Mouse (Mus musculus): Measurements from ENCODE around the gene Olfr65. TPM values are rescaled to one million over a fixed set of nuclear protein-coding genes. Genes with fewer than 3 reads are reported as not detected.

The Olfr65 gene
- not detected in 2 replicates for polyA plus RNA-seq (2015; fragmentation: Nextera tagmentation; extraction: Ambion mirVana)

DNA sequence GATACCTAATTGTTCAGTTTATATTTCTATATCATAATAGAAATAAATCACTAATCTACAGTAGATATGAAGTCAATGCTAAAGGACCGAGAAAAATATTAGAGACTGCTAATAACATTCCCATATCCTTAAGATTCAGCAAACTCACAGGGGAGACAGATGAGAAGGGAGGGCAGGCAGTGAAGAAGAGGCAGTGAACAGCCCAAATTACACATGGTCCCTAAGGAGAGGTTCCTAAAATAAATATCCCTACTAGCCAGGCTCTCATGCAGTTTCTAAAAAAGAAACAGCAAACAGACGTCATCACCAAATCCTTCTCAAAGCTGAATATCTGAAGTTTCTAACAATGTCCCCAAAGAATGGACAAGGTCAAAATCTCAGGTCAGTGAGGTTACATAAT is at the start of gene Olfr65:
Gene Olfr65 (plus strand): TSS at position 301 of the 400 bp plus-strand sequence.
- Histone ChIP-seq H3K9ac (no peak within 1 kb of the TSS), H3K9me3 (no peaks in the 10 kb centered on the region), H3K27ac (replicated peaks) (no peak within 1 kb of the TSS), H3K4me3 (no peak within 1 kb of the TSS), H3K4me2 (no peak within 1 kb of the TSS), H3K27me3 (replicated peaks) (peaks cover 4% of the 10 kb centered on the region; the same call in 1 of the 2 replicates), H3K4me1 (no peaks in the 10 kb centered on the region), H3K36me3 (no peaks in the 10 kb centered on the region)
- 64% methylated on average over 2 of the region's 2 CpGs for WGBS
- ATAC-seq (ENCODE audit: extremely low read depth, insufficient number of reproducible peaks, low FRiP score, low TSS enrichment) = no peak

- no peak for ATAC-seq (ENCODE audit: extremely low read depth, insufficient number of reproducible peaks, low FRiP score, low TSS enrichment)
- no peaks in the 10 kb centered on the region for H3K9me3 ChIP-seq
- peak overlapping the region; percentile 28; the same call in 1 of the 2 replicates for H3K27ac ChIP-seq (replicated peaks)
- no peak overlapping the region for H3K4me3 ChIP-seq
- H3K27me3 ChIP-seq (replicated peaks) = no peaks in the 10 kb centered on the region
- H3K4me2 ChIP-seq = peak overlapping the region; percentile 9; the same call in 1 of the 2 replicates
- H3K9ac ChIP-seq = no peak overlapping the region
- H3K4me1 ChIP-seq = 0 out of 2 replicates have a peak, but pooled peaks cover 7% of the 10 kb centered on the region
- WGBS = 58% methylated on average over 1 of the region's 1 CpGs
- H3K36me3 ChIP-seq = no peaks in the 10 kb centered on the region
These were observed 48.6 kb upstream of the Olfr65 start for GRCm38 (mm10) chr7:103854669-103855068.

GRCm38 (mm10) chr7:103859076-103859475 is 44.2 kb upstream of the Olfr65 start:
- Histone ChIP-seq H3K4me3 (no peak overlapping the region), H3K9ac (no peak overlapping the region), H3K27me3 (replicated peaks) (no peaks in the 10 kb centered on the region), H3K9me3 (no peaks in the 10 kb centered on the region), H3K4me1 (0 out of 2 replicates have a peak, but pooled peaks cover 10% of the 10 kb centered on the region), H3K27ac (replicated peaks) (peak overlapping the region; percentile 61), H3K4me2 (peak overlapping the region; percentile 22; the same call in 1 of the 2 replicates), H3K36me3 (no peaks in the 10 kb centered on the region)
- peak; percentile 87 for ATAC-seq (ENCODE audit: extremely low read depth, insufficient number of reproducible peaks, low FRiP score, low TSS enrichment)
- 10% methylated on average over 2 of the region's 2 CpGs for WGBS

DNA sequence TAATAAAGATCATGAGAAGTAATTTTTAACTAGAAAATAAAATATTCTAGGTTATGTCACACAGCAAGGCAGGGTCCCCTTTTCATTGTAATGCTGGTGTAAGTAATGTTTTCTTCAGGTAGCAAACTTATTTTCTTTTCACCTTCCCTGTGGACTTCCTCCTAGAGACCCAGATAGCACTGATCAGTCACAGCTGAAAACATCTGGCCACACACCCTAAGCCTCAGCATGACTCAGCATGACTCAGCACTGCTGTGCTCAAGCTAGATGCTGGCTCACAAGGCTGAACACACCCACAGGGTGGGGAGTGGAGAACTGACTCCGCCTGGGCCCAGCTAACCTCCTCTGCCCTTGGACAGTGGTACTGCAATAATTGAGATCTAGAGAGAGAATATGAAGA is 42.4 kb upstream of the Olfr65 start:
- 52% methylated on average over 1 of the region's 1 CpGs for WGBS
- Histone ChIP-seq H3K9ac (no peak overlapping the region), H3K4me3 (no peak overlapping the region), H3K4me2 (no peak overlapping the region), H3K36me3 (no peaks in the 10 kb centered on the region), H3K9me3 (no peaks in the 10 kb centered on the region), H3K27me3 (replicated peaks) (no peaks in the 10 kb centered on the region), H3K27ac (replicated peaks) (peak overlapping the region; percentile 64; the same call in 1 of the 2 replicates), H3K4me1 (0 out of 2 replicates have a peak, but pooled peaks cover 10% of the 10 kb centered on the region)
- ATAC-seq (ENCODE audit: extremely low read depth, insufficient number of reproducible peaks, low FRiP score, low TSS enrichment) = peak; percentile 91

DNA sequence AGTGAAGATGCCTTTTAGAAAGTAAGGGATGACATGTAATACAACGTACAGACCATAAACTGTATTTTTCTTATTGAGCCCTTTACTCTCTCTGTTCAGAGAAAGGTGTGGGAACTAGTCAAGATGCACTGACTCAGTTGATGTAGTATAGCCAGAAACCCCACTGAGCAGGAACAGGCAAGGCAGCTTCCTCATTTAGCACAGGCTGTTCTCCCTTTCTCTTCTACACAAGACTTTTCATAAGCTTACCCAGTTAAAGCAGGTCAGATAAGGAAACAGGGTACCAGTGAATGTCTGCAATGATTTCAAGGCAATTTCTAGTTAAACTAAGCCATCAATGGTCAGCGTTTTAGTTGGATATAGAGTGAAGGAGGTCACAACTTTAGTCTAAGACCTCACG is 41.8 kb upstream of the Olfr65 start:
- Histone ChIP-seq H3K4me1 (0 out of 2 replicates have a peak, but pooled peaks cover 10% of the 10 kb centered on the region), H3K4me2 (no peak overlapping the region; the same call in 1 of the 2 replicates), H3K9ac (no peak overlapping the region), H3K9me3 (no peaks in the 10 kb centered on the region), H3K27ac (replicated peaks) (peak overlapping the region; percentile 64), H3K4me3 (no peak overlapping the region), H3K27me3 (replicated peaks) (no peaks in the 10 kb centered on the region), H3K36me3 (no peaks in the 10 kb centered on the region)
- WGBS = 78% methylated on average over 3 of the region's 3 CpGs
- ATAC-seq (ENCODE audit: extremely low read depth, insufficient number of reproducible peaks, low FRiP score, low TSS enrichment) = no peak

- H3K4me3 ChIP-seq = no peak overlapping the region
- H3K4me1 ChIP-seq = peaks cover 10% of the 10 kb centered on the region; the same call in 1 of the 2 replicates
- peak overlapping the region; percentile 24; the same call in 1 of the 2 replicates for H3K4me2 ChIP-seq
- no peaks in the 10 kb centered on the region for H3K27me3 ChIP-seq (replicated peaks)
- no peaks in the 10 kb centered on the region for H3K36me3 ChIP-seq
- peak; percentile 43; the same call in 1 of the 2 replicates for ATAC-seq (ENCODE audit: extremely low read depth, insufficient number of reproducible peaks, low FRiP score, low TSS enrichment)
- H3K9ac ChIP-seq = no peak overlapping the region
- H3K9me3 ChIP-seq = no peaks in the 10 kb centered on the region
- peak overlapping the region; percentile 63 for H3K27ac ChIP-seq (replicated peaks)
These were observed 37.6 kb upstream of the Olfr65 start for GRCm38 (mm10) chr7:103865716-103866115.

GRCm38 (mm10) chr7:103870667-103871066 is 32.6 kb upstream of the Olfr65 start:
- H3K4me1 ChIP-seq = peaks cover 8% of the 10 kb centered on the region; the same call in 1 of the 2 replicates
- H3K9ac ChIP-seq = no peak overlapping the region
- H3K36me3 ChIP-seq = no peaks in the 10 kb centered on the region
- H3K27ac ChIP-seq (replicated peaks) = peak overlapping the region; percentile 68
- no peak overlapping the region for H3K4me3 ChIP-seq
- peak overlapping the region; percentile 6; the same call in 1 of the 2 replicates for H3K4me2 ChIP-seq
- no peaks in the 10 kb centered on the region for H3K27me3 ChIP-seq (replicated peaks)
- ATAC-seq (ENCODE audit: extremely low read depth, insufficient number of reproducible peaks, low FRiP score, low TSS enrichment) = peak; percentile 72
- no peaks in the 10 kb centered on the region for H3K9me3 ChIP-seq

DNA sequence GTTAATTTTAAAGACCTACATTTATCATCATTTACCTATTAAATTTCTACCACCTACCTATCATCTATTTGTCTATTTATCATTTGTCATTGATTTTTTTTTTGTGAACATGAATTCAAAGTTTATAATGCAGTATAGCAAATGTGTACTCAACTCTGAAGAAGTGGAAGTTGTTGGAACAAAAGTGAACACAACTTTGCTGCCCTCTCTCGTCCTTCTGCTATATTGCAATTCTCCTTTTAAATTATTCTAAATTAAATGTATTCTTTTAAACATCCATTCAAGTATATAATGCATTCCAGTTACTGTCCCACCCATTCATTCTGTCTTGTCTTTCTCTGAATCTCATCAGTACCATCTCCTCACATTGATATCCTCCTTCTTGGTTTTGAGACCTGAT is 30.2 kb upstream of the Olfr65 start:
- Histone ChIP-seq H3K4me2 (peak overlapping the region; percentile 7; the same call in 1 of the 2 replicates), H3K27ac (replicated peaks) (no peak overlapping the region), H3K9me3 (no peaks in the 10 kb centered on the region), H3K4me3 (no peak overlapping the region), H3K36me3 (no peaks in the 10 kb centered on the region), H3K4me1 (peaks cover 8% of the 10 kb centered on the region; the same call in 1 of the 2 replicates), H3K27me3 (replicated peaks) (no peaks in the 10 kb centered on the region), H3K9ac (no peak overlapping the region)
- 0% methylated on average over 1 of the region's 1 CpGs for WGBS
- no peak for ATAC-seq (ENCODE audit: extremely low read depth, insufficient number of reproducible peaks, low FRiP score, low TSS enrichment)

- whole genome bisulfite sequencing = 41% methylated on average over 5 of the region's 5 CpGs
- no peak for ATAC-seq (ENCODE audit: extremely low read depth, insufficient number of reproducible peaks, low FRiP score, low TSS enrichment)
- H3K4me3 ChIP-seq = no peak overlapping the region
- H3K4me2 ChIP-seq = no peak overlapping the region
- no peak overlapping the region; the same call in 1 of the 2 replicates for H3K27ac ChIP-seq (replicated peaks)
- H3K36me3 ChIP-seq = no peaks in the 10 kb centered on the region
- H3K9ac ChIP-seq = no peak overlapping the region
- H3K4me1 ChIP-seq = peaks cover 8% of the 10 kb centered on the region; the same call in 1 of the 2 replicates
- H3K27me3 ChIP-seq (replicated peaks) = no peaks in the 10 kb centered on the region
- no peaks in the 10 kb centered on the region for H3K9me3 ChIP-seq
These were observed 28.8 kb upstream of the Olfr65 start for GRCm38 (mm10) chr7:103874451-103874850.

GRCm38 (mm10) chr7:103877093-103877492 is 26.2 kb upstream of the Olfr65 start:
- Histone ChIP-seq H3K27me3 (replicated peaks) (no peaks in the 10 kb centered on the region), H3K36me3 (no peaks in the 10 kb centered on the region), H3K9me3 (no peaks in the 10 kb centered on the region), H3K9ac (no peak overlapping the region), H3K4me3 (no peak overlapping the region), H3K4me1 (no peaks in the 10 kb centered on the region), H3K4me2 (no peak overlapping the region), H3K27ac (replicated peaks) (no peak overlapping the region)
- 59% methylated on average over 2 of the region's 2 CpGs for WGBS
- no peak for ATAC-seq (ENCODE audit: extremely low read depth, insufficient number of reproducible peaks, low FRiP score, low TSS enrichment)

GRCm38 (mm10) chr7:103886152-103886551 is 17.1 kb upstream of the Olfr65 start, which contains the start of gene Olfr66:
TSS of gene Olfr66 (minus strand) at chr7:103886252.
- Histone ChIP-seq H3K27me3 (replicated peaks) (no peaks in the 10 kb centered on the region), H3K9ac (no peak within 1 kb of the TSS), H3K4me1 (no peaks in the 10 kb centered on the region), H3K4me2 (no peak within 1 kb of the TSS), H3K4me3 (no peak within 1 kb of the TSS), H3K27ac (replicated peaks) (no peak within 1 kb of the TSS), H3K9me3 (no peaks in the 10 kb centered on the region), H3K36me3 (no peaks in the 10 kb centered on the region)
- no peak for ATAC-seq (ENCODE audit: extremely low read depth, insufficient number of reproducible peaks, low FRiP score, low TSS enrichment)

DNA sequence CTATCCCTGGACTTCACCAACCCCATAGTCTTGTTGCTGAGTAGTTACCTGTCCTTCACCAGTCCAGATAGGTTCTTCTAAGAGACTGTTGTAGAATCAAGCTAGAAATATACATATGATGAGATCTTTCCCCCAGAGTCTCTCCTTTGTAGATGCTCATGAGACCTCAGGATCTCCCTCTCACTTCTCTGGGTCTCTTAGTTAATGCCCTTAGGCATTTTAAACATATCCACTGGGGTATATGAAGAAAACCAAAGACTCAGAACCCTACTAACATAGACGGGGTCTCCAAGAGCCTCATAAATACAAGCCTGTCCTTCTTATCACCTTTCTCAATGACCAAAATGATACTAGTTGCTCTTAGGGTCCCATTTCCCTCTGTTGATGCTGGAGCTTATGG is 8.9 kb upstream of the Olfr65 start, which contains the start of gene Olfr64:
Gene Olfr64 (minus strand): TSS at position 101 of the 400 bp plus-strand sequence.
- Histone ChIP-seq H3K9ac (no peak within 1 kb of the TSS), H3K9me3 (no peaks in the 10 kb centered on the region), H3K4me1 (no peaks in the 10 kb centered on the region), H3K36me3 (no peaks in the 10 kb centered on the region), H3K27me3 (replicated peaks) (no peaks in the 10 kb centered on the region), H3K4me2 (no peak within 1 kb of the TSS), H3K27ac (replicated peaks) (no peak within 1 kb of the TSS), H3K4me3 (no peak within 1 kb of the TSS)
- WGBS = 73% methylated on average over 1 of the region's 1 CpGs
- ATAC-seq (ENCODE audit: extremely low read depth, insufficient number of reproducible peaks, low FRiP score, low TSS enrichment) = no peak
